Mouse (Mus musculus): ENCODE measurements around the gene Rnf115. TPM values are rescaled to one million over a fixed set of nuclear protein-coding genes. Genes with fewer than 3 reads are reported as not detected.
A peak's percentile ranks its signal among the peaks of the same experiment; 100 is the strongest.

Gene Rnf115
- polyA plus RNA-seq, 1 experiment from 2014 or later: 69.7 TPM

- 63% methylated on average over 11 of the region's 11 CpGs for WGBS
- Histone ChIP-seq H3K4me1 (ENCODE audit: control insufficient read depth, insufficient read depth, low read length) (no peaks in the 10 kb centered on the region), H3K4me3 (ENCODE audit: low read depth, low read length) (no peak overlapping the region), H3K9ac (ENCODE audit: low read length) (no peak overlapping the region), H3K9me3 (replicated peaks; ENCODE audit: control insufficient read depth, low read length) (no peaks in the 10 kb centered on the region), H3K27ac (ENCODE audit: low read depth, low read length) (no peak overlapping the region), H3K4me2 (ENCODE audit: low read length) (no peak overlapping the region), H3K36me3 (ENCODE audit: control insufficient read depth, insufficient read depth, low read length) (peaks cover 46% of the 10 kb centered on the region), H3K27me3 (replicated peaks; ENCODE audit: control insufficient read depth, insufficient read depth, low read length) (no peaks in the 10 kb centered on the region)
- DNase-seq (ENCODE audit: low spot score): no peak
- no peak for ATAC-seq
Measured at GRCm38 (mm10) chr3:96704778-96705177, 22.7 kb upstream of the Rnf115 start.

DNA sequence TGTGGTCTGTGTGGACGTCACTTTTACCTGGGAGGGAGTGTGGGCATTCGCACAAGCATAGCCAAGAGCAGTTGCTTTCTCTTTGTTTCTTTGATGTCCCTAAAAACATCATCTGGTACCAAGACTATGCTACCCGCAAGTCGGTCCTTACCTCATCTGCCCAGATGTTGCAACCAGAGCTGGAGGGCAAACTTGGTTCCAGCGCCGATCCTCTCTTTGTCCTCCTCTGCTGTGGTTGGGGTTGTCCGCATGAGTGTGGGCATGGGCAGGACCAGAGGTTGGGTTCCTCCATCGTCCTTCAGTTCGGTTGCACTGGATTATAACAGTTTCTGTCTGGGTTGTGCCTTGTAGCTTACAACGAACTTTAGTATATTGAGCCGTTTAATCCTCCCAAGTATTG is 21.2 kb upstream of the Rnf115 start:
- no peak overlapping the region for H3K4me3 ChIP-seq (ENCODE audit: low read depth, low read length)
- H3K36me3 ChIP-seq (ENCODE audit: control insufficient read depth, insufficient read depth, low read length): peaks cover 50% of the 10 kb centered on the region
- H3K4me2 ChIP-seq (ENCODE audit: low read length): no peak overlapping the region
- no peak overlapping the region for H3K27ac ChIP-seq (ENCODE audit: low read depth, low read length)
- 93% methylated on average over 11 of the region's 11 CpGs for WGBS
- H3K9ac ChIP-seq (ENCODE audit: low read length): no peak overlapping the region
- no peaks in the 10 kb centered on the region for H3K4me1 ChIP-seq (ENCODE audit: control insufficient read depth, insufficient read depth, low read length)
- DNase-seq (ENCODE audit: low spot score) (no peak), ATAC-seq (no peak)
- no peaks in the 10 kb centered on the region for H3K27me3 ChIP-seq (replicated peaks; ENCODE audit: control insufficient read depth, insufficient read depth, low read length)
- H3K9me3 ChIP-seq (replicated peaks; ENCODE audit: control insufficient read depth, low read length): no peaks in the 10 kb centered on the region

GRCm38 (mm10) chr3:96706984-96707383 is 20.5 kb upstream of the Rnf115 start:
- Histone ChIP-seq H3K27ac (ENCODE audit: low read depth, low read length) (no peak overlapping the region), H3K9me3 (replicated peaks; ENCODE audit: control insufficient read depth, low read length) (no peaks in the 10 kb centered on the region), H3K9ac (ENCODE audit: low read length) (no peak overlapping the region), H3K4me2 (ENCODE audit: low read length) (no peak overlapping the region), H3K36me3 (ENCODE audit: control insufficient read depth, insufficient read depth, low read length) (peaks cover 50% of the 10 kb centered on the region), H3K27me3 (replicated peaks; ENCODE audit: control insufficient read depth, insufficient read depth, low read length) (no peaks in the 10 kb centered on the region), H3K4me1 (ENCODE audit: control insufficient read depth, insufficient read depth, low read length) (no peaks in the 10 kb centered on the region), H3K4me3 (ENCODE audit: low read depth, low read length) (no peak overlapping the region)
- 72% methylated on average over 7 of the region's 7 CpGs for WGBS
- DNase-seq (ENCODE audit: low spot score) (no peak), ATAC-seq (no peak)

GRCm38 (mm10) chr3:96707903-96708683 is 19.4 kb upstream of the Rnf115 start, which contains the start of gene Nudt17:
Nudt17 (minus strand) TSS chr3:96708562.
- peaks cover 52% of the 10 kb centered on the region for H3K36me3 ChIP-seq (ENCODE audit: control insufficient read depth, insufficient read depth, low read length)
- ATAC-seq (peak; percentile 94), DNase-seq (ENCODE audit: low spot score) (peak; percentile 78)
- 4% methylated on average over 42 of the region's 42 CpGs for WGBS
- H3K4me2 ChIP-seq (ENCODE audit: low read length): peak within 1 kb of the TSS; percentile 93
- H3K27me3 ChIP-seq (replicated peaks; ENCODE audit: control insufficient read depth, insufficient read depth, low read length): no peaks in the 10 kb centered on the region
- no peak within 1 kb of the TSS for H3K27ac ChIP-seq (ENCODE audit: low read depth, low read length)
- H3K4me1 ChIP-seq (ENCODE audit: control insufficient read depth, insufficient read depth, low read length): no peaks in the 10 kb centered on the region
- H3K9ac ChIP-seq (ENCODE audit: low read length): peak within 1 kb of the TSS; percentile 76
- no peaks in the 10 kb centered on the region for H3K9me3 ChIP-seq (replicated peaks; ENCODE audit: control insufficient read depth, low read length)
- H3K4me3 ChIP-seq (ENCODE audit: low read depth, low read length): peak within 1 kb of the TSS; percentile 48

DNA sequence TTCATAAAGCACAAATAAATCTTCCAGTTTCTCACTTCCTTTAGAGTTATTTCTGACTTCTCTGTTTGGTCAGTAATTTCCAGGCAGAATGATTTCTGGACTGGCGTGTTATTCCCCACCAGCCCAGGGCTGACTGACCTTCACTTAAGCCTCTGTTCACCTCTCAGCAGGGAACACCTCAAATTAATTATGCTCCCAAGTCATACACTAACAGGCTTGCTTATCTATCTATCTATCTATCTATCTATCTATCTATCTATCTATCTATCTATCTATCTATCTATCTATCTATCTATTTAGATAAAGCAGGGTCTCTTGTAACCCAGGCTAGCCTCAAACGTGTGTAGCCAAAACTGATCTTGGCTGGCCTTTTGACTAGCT is 18.8 kb upstream of the Rnf115 start:
- ATAC-seq (no peak), DNase-seq (ENCODE audit: low spot score) (no peak)
- Histone ChIP-seq H3K9ac (ENCODE audit: low read length) (peak overlapping the region; percentile 76; the same call in 1 of the 2 replicates), H3K4me1 (ENCODE audit: control insufficient read depth, insufficient read depth, low read length) (no peaks in the 10 kb centered on the region), H3K9me3 (replicated peaks; ENCODE audit: control insufficient read depth, low read length) (no peaks in the 10 kb centered on the region), H3K27me3 (replicated peaks; ENCODE audit: control insufficient read depth, insufficient read depth, low read length) (no peaks in the 10 kb centered on the region), H3K36me3 (ENCODE audit: control insufficient read depth, insufficient read depth, low read length) (peaks cover 52% of the 10 kb centered on the region), H3K4me3 (ENCODE audit: low read depth, low read length) (peak overlapping the region; percentile 48; the same call in 1 of the 2 replicates), H3K27ac (ENCODE audit: low read depth, low read length) (no peak overlapping the region), H3K4me2 (ENCODE audit: low read length) (peak overlapping the region; percentile 93)
- 47% methylated on average over 2 of the region's 2 CpGs for WGBS

DNA sequence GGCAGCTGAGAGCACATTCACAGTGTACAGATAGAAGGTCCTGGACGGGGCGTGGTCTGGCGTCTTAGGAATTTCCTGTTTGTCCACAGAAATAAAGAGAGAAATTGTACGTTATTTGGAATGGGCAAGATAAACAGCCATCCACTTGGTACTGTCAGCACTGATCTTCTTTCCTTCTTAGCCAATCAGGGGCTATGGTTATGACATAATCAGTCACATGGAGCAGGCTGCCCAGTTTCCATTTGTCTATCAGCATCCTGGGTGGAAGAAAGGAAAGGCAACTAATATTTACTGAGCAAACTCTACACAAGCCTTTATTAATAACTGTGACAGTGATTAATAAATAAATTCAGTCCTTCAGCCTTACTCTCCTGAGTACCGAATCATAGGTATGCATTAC is 13.2 kb upstream of the Rnf115 start:
- peaks cover 69% of the 10 kb centered on the region for H3K36me3 ChIP-seq (ENCODE audit: control insufficient read depth, insufficient read depth, low read length)
- H3K9me3 ChIP-seq (replicated peaks; ENCODE audit: control insufficient read depth, low read length): no peaks in the 10 kb centered on the region
- H3K27me3 ChIP-seq (replicated peaks; ENCODE audit: control insufficient read depth, insufficient read depth, low read length): no peaks in the 10 kb centered on the region
- no peak for DNase-seq (ENCODE audit: low spot score)
- 94% methylated on average over 5 of the region's 5 CpGs for WGBS
- H3K9ac ChIP-seq (ENCODE audit: low read length): no peak overlapping the region
- no peak overlapping the region for H3K27ac ChIP-seq (ENCODE audit: low read depth, low read length)
- no peak overlapping the region for H3K4me3 ChIP-seq (ENCODE audit: low read depth, low read length)
- H3K4me1 ChIP-seq (ENCODE audit: control insufficient read depth, insufficient read depth, low read length): no peaks in the 10 kb centered on the region
- H3K4me2 ChIP-seq (ENCODE audit: low read length): no peak overlapping the region
- no peak for ATAC-seq

- no peak overlapping the region for H3K9ac ChIP-seq (ENCODE audit: low read length)
- H3K4me2 ChIP-seq (ENCODE audit: low read length): no peak overlapping the region
- H3K4me3 ChIP-seq (ENCODE audit: low read depth, low read length): no peak overlapping the region
- H3K27ac ChIP-seq (ENCODE audit: low read depth, low read length): no peak overlapping the region
- no peaks in the 10 kb centered on the region for H3K4me1 ChIP-seq (ENCODE audit: control insufficient read depth, insufficient read depth, low read length)
- 90% methylated on average over 2 of the region's 2 CpGs for WGBS
- peaks cover 68% of the 10 kb centered on the region for H3K36me3 ChIP-seq (ENCODE audit: control insufficient read depth, insufficient read depth, low read length)
- H3K27me3 ChIP-seq (replicated peaks; ENCODE audit: control insufficient read depth, insufficient read depth, low read length): no peaks in the 10 kb centered on the region
- no peak for ATAC-seq
- H3K9me3 ChIP-seq (replicated peaks; ENCODE audit: control insufficient read depth, low read length): no peaks in the 10 kb centered on the region
- DNase-seq (ENCODE audit: low spot score): no peak
Measured at GRCm38 (mm10) chr3:96715854-96716253, 11.6 kb upstream of the Rnf115 start.

- no peaks in the 10 kb centered on the region for H3K9me3 ChIP-seq (replicated peaks; ENCODE audit: control insufficient read depth, low read length)
- no peak overlapping the region for H3K4me2 ChIP-seq (ENCODE audit: low read length)
- H3K36me3 ChIP-seq (ENCODE audit: control insufficient read depth, insufficient read depth, low read length): peaks cover 63% of the 10 kb centered on the region
Measured at GRCm38 (mm10) chr3:96719173-96719572, 8.3 kb upstream of the Rnf115 start.

More at GRCm38 (mm10) chr3:96719173-96719572, 8.3 kb upstream of the Rnf115 start:
- 0 out of 2 replicates have a peak overlapping the region, but pooled peaks have one; percentile 8 for H3K9ac ChIP-seq (ENCODE audit: low read length)
- 43% methylated on average over 14 of the region's 14 CpGs for WGBS
- H3K27me3 ChIP-seq (replicated peaks; ENCODE audit: control insufficient read depth, insufficient read depth, low read length): no peaks in the 10 kb centered on the region
- no peak overlapping the region for H3K4me3 ChIP-seq (ENCODE audit: low read depth, low read length)
- DNase-seq (ENCODE audit: low spot score) (peak; percentile 51), ATAC-seq (no peak)
- H3K4me1 ChIP-seq (ENCODE audit: control insufficient read depth, insufficient read depth, low read length): no peaks in the 10 kb centered on the region
- no peak overlapping the region for H3K27ac ChIP-seq (ENCODE audit: low read depth, low read length)

Measured in forebrain, embryonic 14.5 days (tissue).